29 mouse cellular contexts compared by ENCODE assay signal in the genomic region with DNA sequence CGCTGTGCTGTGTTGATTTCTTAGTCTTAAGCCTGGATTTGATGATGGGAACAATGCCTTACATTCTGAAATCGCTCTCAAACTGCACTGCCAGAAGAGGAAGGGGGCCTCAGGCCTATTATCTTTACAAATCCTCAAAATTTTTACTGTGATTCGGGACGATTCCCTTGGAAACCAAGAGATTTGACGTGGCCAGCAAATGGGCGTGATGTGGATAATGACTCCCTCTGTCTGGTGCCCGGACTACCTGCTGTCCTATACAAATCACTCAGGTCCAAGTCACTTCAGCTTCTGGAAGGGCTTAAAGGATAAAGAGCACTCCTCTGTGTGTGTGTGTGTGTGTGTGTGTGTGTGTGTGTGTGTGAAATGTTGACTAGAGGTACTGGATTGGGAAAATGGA. TPM values are rescaled to one million over a fixed set of nuclear protein-coding genes. Genes with fewer than 3 reads are reported as not detected.
A peak's percentile ranks its signal among the peaks of the same experiment; 100 is the strongest.
DNase-seq lines count a peak whose midpoint lies in the region; ATAC-seq and TF ChIP-seq lines count a peak whose summit lies in the region.
"Had no signal": no experiment of that assay in that cellular context is flagged by ENCODE, and none has a peak within 500 bp of the region (broad histone marks: within the 10 kb centered on the region; RNA-seq: fewer than 3 reads in every experiment).

No protein-coding gene starts in this region.

- peaks cover 57% of the 10 kb centered on the region for H3K27me3 ChIP-seq in forebrain, embryonic 10.5 days (ENCODE audit: poor library complexity, severe bottlenecking)
- H3K27me3 ChIP-seq in forebrain, postnatal 0 days (ENCODE audit: insufficient read depth, low read length) = peaks cover 9% of the 10 kb centered on the region; the same call in 1 of the 2 replicates
- peaks cover 68% of the 10 kb centered on the region for H3K27me3 ChIP-seq in midbrain, embryonic 10.5 days (ENCODE audit: low read depth, poor library complexity, severe bottlenecking)
- peaks cover 13% of the 10 kb centered on the region; the same call in 1 of the 2 replicates for H3K27me3 ChIP-seq in midbrain, embryonic 15.5 days (replicated peaks)
- peaks cover 10% of the 10 kb centered on the region for H3K27me3 ChIP-seq in midbrain, postnatal 0 days (ENCODE audit: insufficient read depth, low read length)
- H3K27me3 ChIP-seq: embryonic facial prominence, embryonic 15.5 days had no signal

- no peak overlapping the region for H3K9ac ChIP-seq in forebrain, postnatal 0 days
- no peak overlapping the region for H3K9ac ChIP-seq in midbrain, embryonic 15.5 days
- no peak overlapping the region for H3K9ac ChIP-seq in midbrain, postnatal 0 days (replicated peaks; ENCODE audit: low read length, poor library complexity, severe bottlenecking)
- H3K9ac ChIP-seq: embryonic facial prominence, embryonic 15.5 days; forebrain, embryonic 13.5 days; heart, embryonic 12.5 days; hindbrain, embryonic 15.5 days had no signal

- H3K4me2 ChIP-seq in forebrain, postnatal 0 days (ENCODE audit: low read depth) = no peak overlapping the region
- no peak overlapping the region for H3K4me2 ChIP-seq in midbrain, embryonic 15.5 days
- H3K4me2 ChIP-seq in midbrain, postnatal 0 days (ENCODE audit: low read depth, low read length, poor library complexity, severe bottlenecking) = no peak overlapping the region
- H3K4me2 ChIP-seq: embryonic facial prominence, embryonic 15.5 days; forebrain, embryonic 13.5 days; heart, embryonic 12.5 days; hindbrain, embryonic 15.5 days had no signal

- no peaks in the 10 kb centered on the region for H3K9me3 ChIP-seq in forebrain, embryonic 10.5 days
- no peaks in the 10 kb centered on the region for H3K9me3 ChIP-seq in forebrain, postnatal 0 days (ENCODE audit: low read length)
- H3K9me3 ChIP-seq in midbrain, embryonic 10.5 days (replicated peaks) = no peaks in the 10 kb centered on the region
- no peaks in the 10 kb centered on the region for H3K9me3 ChIP-seq in midbrain, embryonic 15.5 days
- H3K9me3 ChIP-seq in midbrain, postnatal 0 days (ENCODE audit: low read length) = no peaks in the 10 kb centered on the region
- H3K9me3 ChIP-seq: embryonic facial prominence, embryonic 15.5 days; forebrain, embryonic 13.5 days; heart, embryonic 12.5 days; hindbrain, embryonic 10.5 days; hindbrain, embryonic 15.5 days had no signal

- ATAC-seq in forebrain, postnatal 0 days = no peak
- no peak for ATAC-seq in midbrain, embryonic 15.5 days (replicated peaks)
- ATAC-seq in midbrain, postnatal 0 days (ENCODE audit: low FRiP score) = no peak
- ATAC-seq: activated CD4-positive, CD25-positive, alpha-beta regulatory T cell, adult 4 months; forebrain, embryonic 13.5 days; inflammation-experienced regulatory T-cells, adult 6 months; Patski had no signal

- no peak overlapping the region for H3K27ac ChIP-seq in forebrain, embryonic 10.5 days
- no peak overlapping the region for H3K27ac ChIP-seq in forebrain, postnatal 0 days (ENCODE audit: low read depth, low read length)
- H3K27ac ChIP-seq in midbrain, embryonic 10.5 days (replicated peaks) = no peak overlapping the region
- H3K27ac ChIP-seq in midbrain, embryonic 15.5 days = no peak overlapping the region
- no peak overlapping the region for H3K27ac ChIP-seq in midbrain, postnatal 0 days (ENCODE audit: low read depth, low read length)
- H3K27ac ChIP-seq: embryonic facial prominence, embryonic 15.5 days; forebrain, embryonic 13.5 days; heart, adult 2 months; hindbrain, embryonic 10.5 days; hindbrain, embryonic 15.5 days had no signal

- H3K36me3 ChIP-seq in forebrain, embryonic 10.5 days (replicated peaks) = no peaks in the 10 kb centered on the region
- H3K36me3 ChIP-seq in forebrain, postnatal 0 days (ENCODE audit: insufficient read depth) = no peaks in the 10 kb centered on the region
- H3K36me3 ChIP-seq in midbrain, embryonic 10.5 days = no peaks in the 10 kb centered on the region
- H3K36me3 ChIP-seq in midbrain, embryonic 15.5 days (replicated peaks) = no peaks in the 10 kb centered on the region
- H3K36me3 ChIP-seq in midbrain, postnatal 0 days (ENCODE audit: insufficient read depth, low read length) = no peaks in the 10 kb centered on the region
- H3K36me3 ChIP-seq: embryonic facial prominence, embryonic 15.5 days; heart, embryonic 12.5 days; hindbrain, embryonic 10.5 days; hindbrain, embryonic 15.5 days had no signal

- no peak for TF ChIP-seq CTCF in forebrain, postnatal 0 days (IDR thresholded peaks at IDR 0.05; ENCODE audit: low read depth)
- no peak for TF ChIP-seq CTCF in brain, embryonic 14.5 days (IDR thresholded peaks at IDR 0.05; ENCODE audit: borderline replicate concordance, extremely low read depth, insufficient read depth, insufficient read length)
- no peak for TF ChIP-seq CTCF in midbrain, postnatal 0 days (IDR thresholded peaks at IDR 0.05)

- peak; percentile 53 for DNase-seq in forebrain, embryonic 10.5 days (ENCODE audit: extremely low spot score, low spot score)
- DNase-seq in forebrain, postnatal 0 days = no peak
- peak; percentile 57 for DNase-seq in midbrain, embryonic 10.5 days (ENCODE audit: low spot score)
- DNase-seq in brain, embryonic 14.5 days (ENCODE audit: low read depth) = peak; percentile 66
- peak; percentile 14 for DNase-seq in midbrain, postnatal 0 days (ENCODE audit: low spot score)
- DNase-seq in liver = no peak
- DNase-seq: adrenal gland, postnatal 14 days; cerebellum, adult 18-20 months; cerebellum, adult 9-11 months; cerebellum, postnatal 36 days; gastrocnemius, postnatal 14 days; heart, adult 2 months had no signal

- 12% methylated on average over 7 of the region's 7 CpGs for WGBS in forebrain, embryonic 10.5 days
- WGBS in forebrain, postnatal 0 days = 12% methylated on average over 7 of the region's 7 CpGs
- 22% methylated on average over 7 of the region's 7 CpGs for WGBS in midbrain, embryonic 10.5 days
- whole genome bisulfite sequencing in midbrain, embryonic 15.5 days = 11% methylated on average over 7 of the region's 7 CpGs
- 33% methylated on average over 7 of the region's 7 CpGs for WGBS in midbrain, postnatal 0 days

- H3K4me1 ChIP-seq in forebrain, embryonic 10.5 days = peaks cover 44% of the 10 kb centered on the region
- H3K4me1 ChIP-seq in forebrain, postnatal 0 days (ENCODE audit: insufficient read depth) = no peaks in the 10 kb centered on the region
- peaks cover 31% of the 10 kb centered on the region for H3K4me1 ChIP-seq in midbrain, embryonic 10.5 days
- H3K4me1 ChIP-seq in midbrain, embryonic 15.5 days = peaks cover 4% of the 10 kb centered on the region; the same call in 1 of the 2 replicates
- no peaks in the 10 kb centered on the region for H3K4me1 ChIP-seq in midbrain, postnatal 0 days (ENCODE audit: insufficient read depth, low read length)
- H3K4me1 ChIP-seq: embryonic facial prominence, embryonic 15.5 days; heart, embryonic 12.5 days had no signal

- no peak for TF ChIP-seq POLR2A in brain, embryonic 14.5 days (IDR thresholded peaks at IDR 0.05; ENCODE audit: borderline replicate concordance, extremely low read depth, insufficient read depth, insufficient read length, poor library complexity, severe bottlenecking)

- H3K4me3 ChIP-seq in forebrain, embryonic 10.5 days = peak overlapping the region; percentile 21; the same call in 1 of the 2 replicates
- no peak overlapping the region for H3K4me3 ChIP-seq in forebrain, postnatal 0 days (ENCODE audit: low read depth, low read length)
- peak overlapping the region; percentile 23 for H3K4me3 ChIP-seq in midbrain, embryonic 10.5 days
- H3K4me3 ChIP-seq in midbrain, embryonic 15.5 days = no peak overlapping the region
- H3K4me3 ChIP-seq in midbrain, postnatal 0 days (ENCODE audit: low read depth, low read length) = no peak overlapping the region
- H3K4me3 ChIP-seq: embryonic facial prominence, embryonic 15.5 days; erythroblast, embryonic 14.5 days; forebrain, embryonic 13.5 days; heart, adult 2 months; heart, embryonic 12.5 days; hindbrain, embryonic 10.5 days; hindbrain, embryonic 15.5 days had no signal

RNA-seq across cellular contexts. Expression of a gene that starts 35.0 kb away (rescaled TPM):
- polyA plus RNA-seq in forebrain, embryonic 10.5 days (2016; fragmentation: Nextera tagmentation; extraction: Ambion mirVana) = 0.10 and 0.27 TPM in 2 replicates
- 1.2 and 1.3 TPM in 2 replicates for total RNA-seq in forebrain, postnatal 0 days (2014; rRNA removed)
- polyA plus RNA-seq in forebrain, postnatal 0 days (2015; fragmentation: Nextera tagmentation; extraction: Ambion mirVana) = 0.40 and 1.0 TPM in 2 replicates
- 0.15 and 0.83 TPM in 2 replicates for polyA plus RNA-seq in midbrain, embryonic 10.5 days (2016; fragmentation: Nextera tagmentation; extraction: Ambion mirVana)
- 2.2 and 2.4 TPM in 2 replicates for polyA plus RNA-seq in midbrain, embryonic 15.5 days (2015; fragmentation: Nextera tagmentation; extraction: Ambion mirVana)
- polyA plus RNA-seq in brain, embryonic 14.5 days (2012; rRNA removed) = 1.5 and 2.5 TPM in 2 replicates
- 0.24 TPM in 1 of 2 replicates, not detected in the other for total RNA-seq in midbrain, postnatal 0 days (2014; rRNA removed)
- polyA plus RNA-seq in midbrain, postnatal 0 days (2015; fragmentation: Nextera tagmentation; extraction: Ambion mirVana) = 1.5 and 2.8 TPM in 2 replicates
- total RNA-seq: adrenal gland, adult 18-20 months; adrenal gland, postnatal 14 days; gastrocnemius, adult 18-20 months; gastrocnemius, postnatal 14 days; heart, adult 2 months; heart, postnatal 25 days; MEL had no signal
- polyA plus RNA-seq: activated CD4-positive, CD25-positive, alpha-beta regulatory T cell, adult 4 months; C2C12; embryonic facial prominence, embryonic 15.5 days; erythroblast, embryonic 14.5 days; gonadal fat pad, adult 2 months; heart, adult 2 months; heart, embryonic 12.5 days; heart, embryonic 16.5 days; hindbrain, embryonic 10.5 days; hindbrain, embryonic 15.5 days; inflammation-experienced regulatory T-cells, adult 6 months; Patski had no signal

RNA-seq across cellular contexts. Expression of a gene that starts 55.0 kb away (rescaled TPM):
- polyA plus RNA-seq in forebrain, embryonic 10.5 days (2016; fragmentation: Nextera tagmentation; extraction: Ambion mirVana) = 0.12 and 0.26 TPM in 2 replicates
- 0.46 and 1.0 TPM in 2 replicates for total RNA-seq in forebrain, postnatal 0 days (2014; rRNA removed)
- 0.53 and 1.1 TPM in 2 replicates for polyA plus RNA-seq in forebrain, postnatal 0 days (2015; fragmentation: Nextera tagmentation; extraction: Ambion mirVana)
- polyA plus RNA-seq in midbrain, embryonic 10.5 days (2016; fragmentation: Nextera tagmentation; extraction: Ambion mirVana) = 1.5 and 2.1 TPM in 2 replicates
- 0.97 and 1.1 TPM in 2 replicates for polyA plus RNA-seq in midbrain, embryonic 15.5 days (2015; fragmentation: Nextera tagmentation; extraction: Ambion mirVana)
- 0.39 and 1.1 TPM in 2 replicates for polyA plus RNA-seq in brain, embryonic 14.5 days (2012; rRNA removed)
- total RNA-seq in midbrain, postnatal 0 days (2014; rRNA removed) = 1.5 and 1.6 TPM in 2 replicates
- polyA plus RNA-seq in midbrain, postnatal 0 days (2015; fragmentation: Nextera tagmentation; extraction: Ambion mirVana) = 0.99 and 1.1 TPM in 2 replicates
- total RNA-seq: adrenal gland, adult 18-20 months; adrenal gland, postnatal 14 days; gastrocnemius, adult 18-20 months; gastrocnemius, postnatal 14 days; heart, adult 2 months; heart, postnatal 25 days; MEL had no signal
- polyA plus RNA-seq: activated CD4-positive, CD25-positive, alpha-beta regulatory T cell, adult 4 months; C2C12; heart, embryonic 12.5 days; inflammation-experienced regulatory T-cells, adult 6 months; Patski had no signal

Comparison
In these comparisons a context has a peak if more than half of its experiments do, and no peak if none do; other contexts are left out.
1. DNase-seq: peak in forebrain, embryonic 10.5 days (single experiment), midbrain, embryonic 10.5 days (single experiment), brain, embryonic 14.5 days (single experiment) and midbrain, postnatal 0 days (single experiment); none in forebrain, postnatal 0 days (single experiment) and liver (single experiment).
2. H3K4me3 ChIP-seq: peak in forebrain, embryonic 10.5 days (single experiment) and midbrain, embryonic 10.5 days (single experiment); none in forebrain, postnatal 0 days (single experiment), midbrain, embryonic 15.5 days (single experiment) and midbrain, postnatal 0 days (single experiment).